Mouse (Mus musculus): ENCODE results near the gene Vav3. TPM values are rescaled to one million over a fixed set of nuclear protein-coding genes. Genes with fewer than 3 reads are reported as not detected.

Gene Vav3
- total and polyA plus RNA-seq, 3 experiments = 1.7 to 5.0 (median 4.4) TPM

GRCm38 (mm10) chr3:109573549-109574146 is 233.2 kb downstream of the Vav3 start:
- WGBS = 58% methylated on average over 10 of the region's 10 CpGs
- no peak overlapping the region for H3K27ac ChIP-seq
- no peaks in the 10 kb centered on the region for H3K79me2 ChIP-seq (replicated peaks; ENCODE audit: control insufficient read depth, insufficient read depth, low read length)
- no peaks in the 10 kb centered on the region for H3K4me1 ChIP-seq (ENCODE audit: control insufficient read depth, insufficient read depth, low read length)
- DNase-seq = no peak
- intact Hi-C loops (cut with DNase I) = no loop called here
- no peaks in the 10 kb centered on the region; the same call in 1 of the 2 replicates for H3K36me3 ChIP-seq (ENCODE audit: control insufficient read depth, insufficient read depth, low read length)
- TF ChIP-seq CTCF (IDR thresholded peaks at IDR 0.05) = no peak
- TF ChIP-seq POLR2A (IDR thresholded peaks at IDR 0.05; ENCODE audit: insufficient read depth, low read depth, low read length) = no peak
- no peak for TF ChIP-seq EP300 (IDR thresholded peaks at IDR 0.05; ENCODE audit: insufficient read depth, low read depth, low read length)
- no peak overlapping the region for H3K9ac ChIP-seq (ENCODE audit: low read depth, low read length)
- H3K27me3 ChIP-seq (ENCODE audit: control insufficient read depth, insufficient read depth, low read length) = no peaks in the 10 kb centered on the region
- H3K4me3 ChIP-seq = no peak overlapping the region

DNA sequence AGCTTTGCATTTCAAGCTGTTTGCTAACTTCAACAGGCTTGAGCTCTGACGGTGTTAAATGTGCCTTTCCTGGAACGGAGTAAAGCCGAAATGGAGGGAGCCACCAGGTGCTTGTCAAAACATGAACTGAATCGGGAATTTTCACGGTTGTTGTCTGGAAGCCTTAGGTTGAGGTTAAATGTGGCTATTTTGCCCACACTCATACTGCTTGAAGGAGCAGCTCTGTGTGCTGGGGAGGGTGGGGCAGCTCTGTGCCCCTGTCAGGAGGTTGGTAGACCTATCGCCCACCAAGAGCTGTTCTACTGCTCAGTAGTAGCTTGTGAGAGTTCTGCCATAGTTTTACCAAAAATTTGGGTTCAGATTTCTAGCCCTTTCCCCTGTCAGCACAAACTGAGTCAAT is 233.7 kb downstream of the Vav3 start:
- H3K27ac ChIP-seq = no peak overlapping the region
- no peaks in the 10 kb centered on the region for H3K36me3 ChIP-seq (ENCODE audit: control insufficient read depth, insufficient read depth, low read length)
- no peaks in the 10 kb centered on the region for H3K27me3 ChIP-seq (ENCODE audit: control insufficient read depth, insufficient read depth, low read length)
- no peak overlapping the region for H3K4me3 ChIP-seq
- TF ChIP-seq CTCF (IDR thresholded peaks at IDR 0.05) (no peak), EP300 (IDR thresholded peaks at IDR 0.05; ENCODE audit: insufficient read depth, low read depth, low read length) (no peak), POLR2A (IDR thresholded peaks at IDR 0.05; ENCODE audit: insufficient read depth, low read depth, low read length) (no peak)
- no peak overlapping the region for H3K9ac ChIP-seq (ENCODE audit: low read depth, low read length)
- no peaks in the 10 kb centered on the region for H3K79me2 ChIP-seq (replicated peaks; ENCODE audit: control insufficient read depth, insufficient read depth, low read length)
- WGBS = 82% methylated on average over 6 of the region's 6 CpGs
- DNase-seq = no peak
- H3K4me1 ChIP-seq (ENCODE audit: control insufficient read depth, insufficient read depth, low read length) = no peaks in the 10 kb centered on the region
- intact Hi-C loops (cut with DNase I) = no loop called here

DNA sequence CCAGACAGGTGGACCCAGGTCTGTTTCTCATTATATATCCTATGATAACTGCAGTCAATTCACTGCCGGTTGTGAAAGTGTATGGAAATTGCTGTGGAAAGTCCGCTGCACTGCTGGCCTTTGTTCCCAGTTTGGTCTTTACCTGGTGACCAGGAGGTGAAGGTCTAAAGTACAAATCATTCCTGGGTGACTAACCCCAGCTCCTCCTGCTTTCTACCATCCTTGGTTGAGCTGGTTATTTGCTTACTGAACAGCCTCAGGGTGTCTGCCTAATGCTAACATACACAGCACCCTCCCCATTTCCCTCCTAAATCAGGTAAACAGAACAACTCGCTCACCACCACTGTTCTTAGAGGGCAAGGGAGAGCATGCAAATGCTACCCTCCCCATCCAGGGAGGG is 237.9 kb downstream of the Vav3 start:
- intact Hi-C loops (cut with DNase I) = no loop called here
- Histone ChIP-seq H3K9ac (ENCODE audit: low read depth, low read length) (no peak overlapping the region), H3K36me3 (ENCODE audit: control insufficient read depth, insufficient read depth, low read length) (no peaks in the 10 kb centered on the region), H3K79me2 (replicated peaks; ENCODE audit: control insufficient read depth, insufficient read depth, low read length) (no peaks in the 10 kb centered on the region), H3K4me1 (ENCODE audit: control insufficient read depth, insufficient read depth, low read length) (no peaks in the 10 kb centered on the region), H3K4me3 (no peak overlapping the region), H3K27ac (no peak overlapping the region), H3K27me3 (ENCODE audit: control insufficient read depth, insufficient read depth, low read length) (no peaks in the 10 kb centered on the region)
- TF ChIP-seq CTCF (IDR thresholded peaks at IDR 0.05) (no peak), POLR2A (IDR thresholded peaks at IDR 0.05; ENCODE audit: insufficient read depth, low read depth, low read length) (no peak), EP300 (IDR thresholded peaks at IDR 0.05; ENCODE audit: insufficient read depth, low read depth, low read length) (no peak)
- no peak for DNase-seq
- 93% methylated on average over 3 of the region's 3 CpGs for WGBS

- intact Hi-C loops (cut with DNase I) = no loop called here
- no peaks in the 10 kb centered on the region for H3K36me3 ChIP-seq (ENCODE audit: control insufficient read depth, insufficient read depth, low read length)
- no peak overlapping the region for H3K4me3 ChIP-seq
- H3K27ac ChIP-seq = no peak overlapping the region
- no peak overlapping the region for H3K9ac ChIP-seq (ENCODE audit: low read depth, low read length)
- H3K79me2 ChIP-seq (replicated peaks; ENCODE audit: control insufficient read depth, insufficient read depth, low read length) = no peaks in the 10 kb centered on the region
- 70% methylated on average over 7 of the region's 7 CpGs for WGBS
- DNase-seq = no peak
- H3K4me1 ChIP-seq (ENCODE audit: control insufficient read depth, insufficient read depth, low read length) = no peaks in the 10 kb centered on the region
- no peaks in the 10 kb centered on the region for H3K27me3 ChIP-seq (ENCODE audit: control insufficient read depth, insufficient read depth, low read length)
- TF ChIP-seq POLR2A (IDR thresholded peaks at IDR 0.05; ENCODE audit: insufficient read depth, low read depth, low read length) (no peak), CTCF (IDR thresholded peaks at IDR 0.05) (no peak), EP300 (IDR thresholded peaks at IDR 0.05; ENCODE audit: insufficient read depth, low read depth, low read length) (no peak)
Observed at GRCm38 (mm10) chr3:109578983-109579382, 238.5 kb downstream of the Vav3 start.

- Histone ChIP-seq H3K27me3 (ENCODE audit: control insufficient read depth, insufficient read depth, low read length) (no peaks in the 10 kb centered on the region), H3K79me2 (replicated peaks; ENCODE audit: control insufficient read depth, insufficient read depth, low read length) (no peaks in the 10 kb centered on the region), H3K4me1 (ENCODE audit: control insufficient read depth, insufficient read depth, low read length) (no peaks in the 10 kb centered on the region), H3K4me3 (no peak overlapping the region), H3K9ac (ENCODE audit: low read depth, low read length) (no peak overlapping the region), H3K27ac (no peak overlapping the region), H3K36me3 (ENCODE audit: control insufficient read depth, insufficient read depth, low read length) (no peaks in the 10 kb centered on the region)
- intact Hi-C loops (cut with DNase I) = no loop called here
- no peak for TF ChIP-seq POLR2A (IDR thresholded peaks at IDR 0.05; ENCODE audit: insufficient read depth, low read depth, low read length)
- TF ChIP-seq EP300 (IDR thresholded peaks at IDR 0.05; ENCODE audit: insufficient read depth, low read depth, low read length) = no peak
- DNase-seq = no peak
Observed at GRCm38 (mm10) chr3:109585946-109586345, 245.5 kb downstream of the Vav3 start.

GRCm38 (mm10) chr3:109592970-109593369 is 252.5 kb downstream of the Vav3 start:
- H3K9ac ChIP-seq (ENCODE audit: low read depth, low read length) = no peak overlapping the region
- H3K79me2 ChIP-seq (replicated peaks; ENCODE audit: control insufficient read depth, insufficient read depth, low read length) = no peaks in the 10 kb centered on the region
- H3K36me3 ChIP-seq (ENCODE audit: control insufficient read depth, insufficient read depth, low read length) = no peaks in the 10 kb centered on the region
- H3K4me3 ChIP-seq = no peak overlapping the region
- no peak for DNase-seq
- no peak for TF ChIP-seq EP300 (IDR thresholded peaks at IDR 0.05; ENCODE audit: insufficient read depth, low read depth, low read length)
- no peak for TF ChIP-seq POLR2A (IDR thresholded peaks at IDR 0.05; ENCODE audit: insufficient read depth, low read depth, low read length)
- no peak for TF ChIP-seq CTCF (IDR thresholded peaks at IDR 0.05)
- no peaks in the 10 kb centered on the region for H3K4me1 ChIP-seq (ENCODE audit: control insufficient read depth, insufficient read depth, low read length)
- H3K27ac ChIP-seq = no peak overlapping the region
- 86% methylated on average over 6 of the region's 6 CpGs for WGBS
- intact Hi-C loops (cut with DNase I) = no loop called here
- H3K27me3 ChIP-seq (ENCODE audit: control insufficient read depth, insufficient read depth, low read length) = no peaks in the 10 kb centered on the region
